Mouse (Mus musculus) frontal cortex, postnatal 25 days (tissue): Measurements from ENCODE around the gene Nudt5.
A peak's percentile ranks its signal among the peaks of the same experiment; 100 is the strongest.
"Not testable (repeated sequence)": the region's sequence is repeated elsewhere in the genome, so short reads cannot be mapped to it uniquely, and the experiment has no call there.

Source experiments
- DNase-seq, 2 experiments: peaks; one replicate each; pipeline ENCODE4 v3.0.0; 2022; ENCODE audit warnings: low spot score in 2 of 2

Gene Nudt5

GRCm38 (mm10) chr2:5844873-5845631, at the start of gene Nudt5, which contains the start of gene Cdc123:
Gene Nudt5, plus strand, starts transcription at chr2:5845019.
Gene Cdc123, minus strand, starts transcription at chr2:5845164.
- peak; percentile 74 to 89 for DNase-seq

GRCm38 (mm10) chr2:5797816-5798672, 46.8 kb upstream of the Nudt5 start:
- DNase-seq = no peak

GRCm38 (mm10) chr2:5801182-5801640, 43.6 kb upstream of the Nudt5 start:
- DNase-seq = no peak

GRCm38 (mm10) chr2:5801927-5802590, 42.8 kb upstream of the Nudt5 start:
- DNase-seq = no peak

- no peak for DNase-seq
Observed at GRCm38 (mm10) chr2:5804440-5805045, 40.3 kb upstream of the Nudt5 start.

GRCm38 (mm10) chr2:5805228-5805627, 39.6 kb upstream of the Nudt5 start:
- no peak for DNase-seq

- not testable (repeated sequence) for DNase-seq
Observed at GRCm38 (mm10) chr2:5806201-5806600, 38.6 kb upstream of the Nudt5 start.

- DNase-seq = no peak
Observed at GRCm38 (mm10) chr2:5810036-5810718, 34.6 kb upstream of the Nudt5 start.

- DNase-seq = no peak
Observed at GRCm38 (mm10) chr2:5811235-5811782, 33.5 kb upstream of the Nudt5 start.

GRCm38 (mm10) chr2:5821264-5821663, 23.6 kb upstream of the Nudt5 start:
- DNase-seq = no peak

GRCm38 (mm10) chr2:5822449-5822848, 22.4 kb upstream of the Nudt5 start:
- no peak for DNase-seq

GRCm38 (mm10) chr2:5824213-5824612, 20.6 kb upstream of the Nudt5 start:
- no peak for DNase-seq

GRCm38 (mm10) chr2:5824685-5825084, 20.1 kb upstream of the Nudt5 start:
- no peak for DNase-seq

GRCm38 (mm10) chr2:5825265-5825913, 19.4 kb upstream of the Nudt5 start:
- no peak for DNase-seq

- DNase-seq = no peak
Observed at GRCm38 (mm10) chr2:5840815-5841214, 4.0 kb upstream of the Nudt5 start.

GRCm38 (mm10) chr2:5844181-5844872, 492 bp upstream of the Nudt5 start:
- no peak for DNase-seq

- no peak for DNase-seq
Observed at GRCm38 (mm10) chr2:5845826-5846225, 1.0 kb downstream of the Nudt5 start.

GRCm38 (mm10) chr2:5851116-5851515, 6.3 kb downstream of the Nudt5 start:
- no peak for DNase-seq

GRCm38 (mm10) chr2:5851866-5852265, 7.0 kb downstream of the Nudt5 start:
- DNase-seq = no peak

GRCm38 (mm10) chr2:5862834-5863233, 18.0 kb downstream of the Nudt5 start, which contains the start of gene Gm13199:
Gene Gm13199, minus strand, starts transcription at chr2:5862934.
- DNase-seq = no peak
